Mouse (Mus musculus): ENCODE results near the gene Insrr. TPM values are rescaled to one million over a fixed set of nuclear protein-coding genes. Genes with fewer than 3 reads are reported as not detected.

Insrr gene
- under 1 TPM in 1 of 2 experiments, not detected in 1; 0.07 TPM for total RNA-seq (2021)

- peak; percentile 63 for DNase-seq
Measured at GRCm38 (mm10) chr3:87796736-87797334, at the start of gene Insrr. TSS of gene Insrr (plus strand) at chr3:87796951.

GRCm38 (mm10) chr3:87748431-87748830, 48.3 kb upstream of the Insrr start, which contains the start of gene Lrrc71:
TSS of gene Lrrc71 (minus strand) at chr3:87748625.
- DNase-seq, result no peak

GRCm38 (mm10) chr3:87749036-87749435, 47.7 kb upstream of the Insrr start:
- peak; percentile 64 for DNase-seq

- DNase-seq, result no peak
Measured at GRCm38 (mm10) chr3:87749977-87750376, 46.8 kb upstream of the Insrr start.

- DNase-seq, result no peak
Measured at GRCm38 (mm10) chr3:87752567-87752966, 44.2 kb upstream of the Insrr start.

- no peak for DNase-seq
Measured at GRCm38 (mm10) chr3:87753829-87754228, 42.9 kb upstream of the Insrr start.

- peak; percentile 94 for DNase-seq
Measured at GRCm38 (mm10) chr3:87755964-87756363, 40.8 kb upstream of the Insrr start.

- no peak for DNase-seq
Measured at GRCm38 (mm10) chr3:87756488-87756887, 40.3 kb upstream of the Insrr start.

GRCm38 (mm10) chr3:87758641-87759040, 38.1 kb upstream of the Insrr start:
- DNase-seq, result no peak

- no peak for DNase-seq
Measured at GRCm38 (mm10) chr3:87761408-87762375, 35.1 kb upstream of the Insrr start.

GRCm38 (mm10) chr3:87763202-87763601, 33.5 kb upstream of the Insrr start:
- DNase-seq, result no peak

GRCm38 (mm10) chr3:87763683-87764289, 33.0 kb upstream of the Insrr start:
- peak; percentile 90 for DNase-seq

GRCm38 (mm10) chr3:87764506-87764905, 32.2 kb upstream of the Insrr start:
- DNase-seq, result peak; percentile 53

- DNase-seq, result peak; percentile 62
Measured at GRCm38 (mm10) chr3:87765091-87765490, 31.7 kb upstream of the Insrr start.

- no peak for DNase-seq
Measured at GRCm38 (mm10) chr3:87765631-87766283, 31.0 kb upstream of the Insrr start.

GRCm38 (mm10) chr3:87766284-87766667, 30.5 kb upstream of the Insrr start:
- no peak for DNase-seq

- DNase-seq, result peak; percentile 50
Measured at GRCm38 (mm10) chr3:87767764-87768163, 29.0 kb upstream of the Insrr start.

GRCm38 (mm10) chr3:87768431-87768830, 28.3 kb upstream of the Insrr start:
- no peak for DNase-seq

- peak; percentile 93 for DNase-seq
Measured at GRCm38 (mm10) chr3:87768844-87769243, 27.9 kb upstream of the Insrr start.

- DNase-seq, result no peak
Measured at GRCm38 (mm10) chr3:87769506-87769905, 27.2 kb upstream of the Insrr start.

GRCm38 (mm10) chr3:87770280-87770679, 26.5 kb upstream of the Insrr start:
- DNase-seq, result peak; percentile 64

GRCm38 (mm10) chr3:87771088-87771487, 25.7 kb upstream of the Insrr start:
- DNase-seq, result no peak

- DNase-seq, result no peak
Measured at GRCm38 (mm10) chr3:87778283-87778682, 18.5 kb upstream of the Insrr start.

All from heart, postnatal 4 days (tissue).